Mouse (Mus musculus): ENCODE measurements around the gene Cenpb.

- TF ChIP-seq TAL1 (IDR thresholded peaks at IDR 0.05; ENCODE audit: low read length) (no peak), GATA1 (IDR thresholded peaks at IDR 0.05; ENCODE audit: low read length) (no peak)
Observed at GRCm38 (mm10) chr2:131160671-131161111, 19.2 kb downstream of the Cenpb start.
